Mouse (Mus musculus): ENCODE data around the gene Rasa2. TPM values are rescaled to one million over a fixed set of nuclear protein-coding genes. Genes with fewer than 3 reads are reported as not detected.

Gene Rasa2
- total and polyA plus RNA-seq, 3 experiments: 9.5 to 11.3 TPM; not detected in 1

DNA sequence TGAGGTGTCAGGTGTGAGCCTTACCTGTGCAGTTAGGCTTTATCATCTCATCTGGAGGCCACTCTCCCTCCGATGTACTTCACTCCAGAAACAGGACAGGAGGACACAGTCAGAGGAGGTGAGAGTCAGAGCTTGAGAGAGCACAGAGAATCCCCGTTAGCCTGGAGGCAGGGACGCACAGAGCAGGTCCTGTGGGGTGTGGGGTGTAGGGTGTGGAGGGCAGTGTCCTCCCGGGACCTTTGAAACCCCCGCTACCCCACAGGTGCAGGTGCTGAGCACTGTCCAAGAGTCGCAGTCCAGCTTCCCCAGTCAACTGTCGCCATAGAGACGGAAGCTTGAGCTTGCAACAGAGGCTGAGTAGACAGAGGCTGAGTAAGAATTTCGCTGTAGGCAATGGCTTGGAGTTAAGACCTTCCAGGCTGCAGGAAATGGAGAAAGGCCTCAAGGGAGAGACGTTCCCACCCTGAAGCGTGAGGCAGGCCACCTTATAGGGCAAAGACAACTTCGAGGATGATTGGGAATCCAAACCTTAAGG, 106.4 kb downstream of the Rasa2 start, which contains the start of gene Gm28729:
Gm28729 (minus strand) TSS at position 293 of the 535 bp plus-strand sequence.
- H3K4me1 ChIP-seq (ENCODE audit: control insufficient read depth in 1 of 2, insufficient read depth in 2 of 2, low read length in 2 of 2): peaks cover 0 to 9% of the 10 kb centered on the region in 2 experiments; a peak in 2 of 4 replicates
- no peak within 1 kb of the TSS for H3K4me3 ChIP-seq (ENCODE audit: control insufficient read depth in 1 of 2, insufficient read depth in 1 of 2, low read depth in 2 of 2, low read length in 2 of 2)
- no peaks in the 10 kb centered on the region for H3K27me3 ChIP-seq (ENCODE audit: control insufficient read depth in 1 of 2, insufficient read depth in 2 of 2, low read length in 2 of 2)
- no peaks in the 10 kb centered on the region for H3K9me3 ChIP-seq (replicated peaks; ENCODE audit: insufficient read depth, low read length)
- DNase-seq (ENCODE audit: low read depth, low spot score): no peak
- no peaks in the 10 kb centered on the region; a peak in 1 of 4 replicates for H3K36me3 ChIP-seq (ENCODE audit: control insufficient read depth in 1 of 2, insufficient read depth in 2 of 2, low read length in 2 of 2)
- H3K27ac ChIP-seq (ENCODE audit: control insufficient read depth, low read depth, low read length): no peak within 1 kb of the TSS
- TF ChIP-seq USF2 (IDR thresholded peaks at IDR 0.05; ENCODE audit: borderline replicate concordance in 1 of 2, insufficient read depth in 1 of 2, low read depth in 1 of 2, low read length in 2 of 2): no peak
- TF ChIP-seq POLR2AphosphoS5 (IDR thresholded peaks at IDR 0.05; ENCODE audit: borderline replicate concordance, low read depth, low read length): no peak
- no peak for TF ChIP-seq MXI1 (IDR thresholded peaks at IDR 0.05; ENCODE audit: low read depth, low read length)
- TF ChIP-seq MAZ (IDR thresholded peaks at IDR 0.05; ENCODE audit: low read depth, low read length): no peak
- TF ChIP-seq NELFE (IDR thresholded peaks at IDR 0.05; ENCODE audit: low read depth, low read length): no peak
- TF ChIP-seq E2F4 (IDR thresholded peaks at IDR 0.05; ENCODE audit: borderline replicate concordance, low read depth, low read length): no peak
- no peak for TF ChIP-seq CHD2 (IDR thresholded peaks at IDR 0.05; ENCODE audit: low read length)
- no peak for TF ChIP-seq EP300 (IDR thresholded peaks at IDR 0.05; ENCODE audit: low read depth in 1 of 2, low read length in 2 of 2)
- TF ChIP-seq HCFC1 (IDR thresholded peaks at IDR 0.05; ENCODE audit: low read depth, low read length): no peak
- no peak for TF ChIP-seq BHLHE40 (IDR thresholded peaks at IDR 0.05; ENCODE audit: borderline replicate concordance, low read depth, low read length)
- TF ChIP-seq ZNF384 (IDR thresholded peaks at IDR 0.05; ENCODE audit: low read depth, low read length): no peak
- no peak within 1 kb of the TSS for H3K9ac ChIP-seq (ENCODE audit: control insufficient read depth, low read depth, low read length, poor library complexity, severe bottlenecking)
- H3K79me2 ChIP-seq (ENCODE audit: control insufficient read depth, insufficient read depth, low read length, poor library complexity): no peaks in the 10 kb centered on the region

DNA sequence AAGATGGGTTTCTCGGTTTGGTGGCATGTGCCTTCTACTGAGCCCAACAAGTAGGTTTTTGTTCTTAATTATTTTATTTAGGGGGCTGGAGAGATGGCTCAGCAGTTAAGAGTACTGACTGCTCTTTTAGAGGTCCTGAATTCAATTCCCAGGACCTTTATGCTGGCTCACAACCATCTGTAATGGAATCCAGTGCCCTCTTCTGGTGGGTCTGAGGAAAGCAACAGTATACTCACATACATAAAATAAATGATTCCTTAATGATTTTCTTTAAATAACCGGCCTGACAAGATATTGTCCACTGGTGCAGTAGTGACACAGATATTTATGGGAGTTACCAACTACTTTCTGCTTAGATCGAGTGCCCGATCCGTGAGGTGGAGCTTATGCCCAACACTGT, 108.3 kb downstream of the Rasa2 start:
- DNase-seq (ENCODE audit: low read depth, low spot score): peak; percentile 50

More for the DNA sequence above, 108.3 kb downstream of the Rasa2 start:
- Histone ChIP-seq H3K4me3 (ENCODE audit: control insufficient read depth in 1 of 2, insufficient read depth in 1 of 2, low read depth in 2 of 2, low read length in 2 of 2) (no peak overlapping the region), H3K27me3 (ENCODE audit: control insufficient read depth in 1 of 2, insufficient read depth in 2 of 2, low read length in 2 of 2) (no peaks in the 10 kb centered on the region), H3K36me3 (ENCODE audit: control insufficient read depth in 1 of 2, insufficient read depth in 2 of 2, low read length in 2 of 2) (no peaks in the 10 kb centered on the region; a peak in 1 of 4 replicates), H3K79me2 (ENCODE audit: control insufficient read depth, insufficient read depth, low read length, poor library complexity) (no peaks in the 10 kb centered on the region), H3K9ac (ENCODE audit: control insufficient read depth, low read depth, low read length, poor library complexity, severe bottlenecking) (no peak overlapping the region), H3K27ac (ENCODE audit: control insufficient read depth, low read depth, low read length) (no peak overlapping the region), H3K4me1 (ENCODE audit: control insufficient read depth in 1 of 2, insufficient read depth in 2 of 2, low read length in 2 of 2) (peaks cover 0 to 9% of the 10 kb centered on the region in 2 experiments; a peak in 2 of 4 replicates), H3K9me3 (replicated peaks; ENCODE audit: insufficient read depth, low read length) (no peaks in the 10 kb centered on the region)
- TF ChIP-seq UBTF (IDR thresholded peaks at IDR 0.05; ENCODE audit: borderline replicate concordance, insufficient read depth, low read depth, low read length): no peak
- TF ChIP-seq USF2 (IDR thresholded peaks at IDR 0.05; ENCODE audit: borderline replicate concordance in 1 of 2, insufficient read depth in 1 of 2, low read depth in 1 of 2, low read length in 2 of 2): no peak
- TF ChIP-seq E2F4 (IDR thresholded peaks at IDR 0.05; ENCODE audit: borderline replicate concordance, low read depth, low read length): no peak
- no peak for TF ChIP-seq ZNF384 (IDR thresholded peaks at IDR 0.05; ENCODE audit: low read depth, low read length)
- TF ChIP-seq KAT2A (conservative IDR thresholded peaks at IDR 0.05; ENCODE audit: low read depth, low read length): no peak
- TF ChIP-seq HCFC1 (IDR thresholded peaks at IDR 0.05; ENCODE audit: low read depth, low read length): no peak
- no peak for TF ChIP-seq JUND (IDR thresholded peaks at IDR 0.05; ENCODE audit: low read depth, low read length)
- TF ChIP-seq MYC (IDR thresholded peaks at IDR 0.05; ENCODE audit: low read depth, low read length): no peak
- TF ChIP-seq USF1 (IDR thresholded peaks at IDR 0.05; ENCODE audit: low read depth, low read length): no peak
- TF ChIP-seq ZC3H11A (IDR thresholded peaks at IDR 0.05; ENCODE audit: low read depth, low read length): peak; percentile 33
- TF ChIP-seq GATA1 (IDR thresholded peaks at IDR 0.05; ENCODE audit: low read depth, low read length): no peak
- TF ChIP-seq SMC3 (IDR thresholded peaks at IDR 0.05; ENCODE audit: low read depth, low read length): peak; percentile 47
- TF ChIP-seq NELFE (IDR thresholded peaks at IDR 0.05; ENCODE audit: low read depth, low read length): no peak
- TF ChIP-seq MXI1 (IDR thresholded peaks at IDR 0.05; ENCODE audit: low read depth, low read length): no peak
- no peak for TF ChIP-seq BHLHE40 (IDR thresholded peaks at IDR 0.05; ENCODE audit: borderline replicate concordance, low read depth, low read length)
- peak; percentile 57 for TF ChIP-seq RAD21 (IDR thresholded peaks at IDR 0.05; ENCODE audit: low read depth, low read length)
- TF ChIP-seq TAL1 (IDR thresholded peaks at IDR 0.05; ENCODE audit: low read length): no peak
- TF ChIP-seq CHD2 (IDR thresholded peaks at IDR 0.05; ENCODE audit: low read length): no peak
- no peak for TF ChIP-seq RCOR1 (IDR thresholded peaks at IDR 0.05; ENCODE audit: low read depth, low read length)
- peak; percentile 43 to 53 (median 46) for TF ChIP-seq CTCF (IDR thresholded peaks at IDR 0.05 in 2 of 3, conservative IDR thresholded peaks at IDR 0.05 in 1 of 3; ENCODE audit: control insufficient read depth in 1 of 3, insufficient read depth in 1 of 3, low read depth in 2 of 3, low read length in 3 of 3, poor library complexity in 1 of 3, severe bottlenecking in 1 of 3)
- TF ChIP-seq TCF12 (IDR thresholded peaks at IDR 0.05; ENCODE audit: low read depth, low read length): no peak

All from MEL (cell line).